Mouse (Mus musculus): ENCODE data around the gene Tpmt.

- TF ChIP-seq CTCF (IDR thresholded peaks at IDR 0.05; ENCODE audit: control insufficient read depth, insufficient read depth, insufficient replicate concordance, low read depth, low read length): no peak
- no peak for TF ChIP-seq POLR2A (IDR thresholded peaks at IDR 0.05; ENCODE audit: control insufficient read depth, low read depth, low read length)
Measured at GRCm38 (mm10) chr13:47033602-47034001, 10.9 kb downstream of the Tpmt start.
